Comparison of ENCODE assay signal across 9 mouse cellular contexts in the genomic region with DNA sequence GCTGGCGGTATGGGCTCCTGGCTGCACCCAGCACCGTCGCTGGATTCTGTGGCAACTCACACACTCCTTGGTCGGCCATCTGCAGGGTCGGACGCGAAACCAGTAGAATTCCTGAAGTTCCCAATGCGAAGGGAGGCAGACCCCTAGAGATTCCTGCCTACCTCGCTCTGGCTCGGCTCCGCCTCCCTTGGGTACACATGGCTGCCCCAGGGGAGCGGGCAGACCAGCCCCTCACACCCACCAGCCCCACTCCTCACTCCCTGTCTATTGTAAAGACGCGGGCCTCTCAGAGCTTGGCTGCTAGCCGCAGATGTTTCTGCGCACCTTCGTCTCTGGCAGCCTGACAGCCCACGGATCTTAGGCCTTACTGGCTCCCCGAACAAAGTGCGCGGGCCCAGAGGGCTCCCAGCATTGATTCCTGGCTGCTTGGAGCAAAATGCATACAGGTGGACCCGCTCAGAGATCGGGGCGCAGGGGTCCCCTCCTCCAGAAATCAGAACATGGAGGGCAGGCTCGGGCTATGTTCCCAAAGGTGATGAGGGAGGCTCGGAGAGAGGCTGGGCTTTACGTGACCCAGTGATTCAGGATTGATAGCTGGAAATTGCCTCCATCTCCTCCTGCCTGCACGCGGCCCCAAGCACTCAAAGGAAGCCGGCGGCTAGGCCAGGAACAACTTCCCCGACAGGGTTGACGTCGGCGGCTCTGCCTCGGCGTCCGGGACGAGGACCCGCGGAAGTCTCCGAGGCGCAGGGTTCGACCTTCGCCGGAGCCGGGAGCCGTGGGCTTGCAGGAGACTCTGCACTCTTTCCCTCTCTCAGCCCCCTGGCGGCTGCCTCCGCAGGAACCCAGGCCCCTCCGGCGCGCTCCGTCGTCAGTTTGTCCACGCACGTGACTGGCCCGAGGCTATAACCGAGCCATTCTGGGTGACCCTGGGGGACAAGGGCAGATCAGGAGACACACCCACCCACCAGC. TPM values are rescaled to one million over a fixed set of nuclear protein-coding genes. Genes with fewer than 3 reads are reported as not detected.
DNase-seq lines count a peak whose midpoint lies in the region; ATAC-seq and TF ChIP-seq lines count a peak whose summit lies in the region.
"Had no signal": no experiment of that assay in that cellular context is flagged by ENCODE, and none has a peak within 500 bp of the region (broad histone marks: within the 10 kb centered on the region; RNA-seq: fewer than 3 reads in every experiment).

No protein-coding gene starts in this region.

- H3K4me2 ChIP-seq in kidney, embryonic 16.5 days (replicated peaks; ENCODE audit: low read depth, low read length), result peak overlapping the region; percentile 44
- H3K4me2 ChIP-seq in embryonic facial prominence, embryonic 12.5 days (replicated peaks), result peak overlapping the region; percentile 48
- peak overlapping the region; percentile 28 for H3K4me2 ChIP-seq in neural tube, embryonic 11.5 days (ENCODE audit: low read depth)

- ATAC-seq in kidney, embryonic 16.5 days (ENCODE audit: low FRiP score, low TSS enrichment), result 0 out of 2 replicates have a peak, but pooled peaks have one; percentile 24
- no peak for ATAC-seq in embryonic facial prominence, embryonic 12.5 days (ENCODE audit: insufficient number of reproducible peaks, insufficient read depth, low FRiP score, low TSS enrichment)
- ATAC-seq in neural tube, embryonic 11.5 days (ENCODE audit: insufficient read depth, low FRiP score, low TSS enrichment), result no peak
- ATAC-seq in megakaryocyte-erythroid progenitor cell, adult 5-6 weeks (replicated peaks; ENCODE audit: low FRiP score, low TSS enrichment, poor library complexity, severe bottlenecking), result no peak; the same call in 1 of the 2 replicates

- no peak for TF ChIP-seq CTCF in kidney, adult 2 months (conservative IDR thresholded peaks at IDR 0.05; ENCODE audit: insufficient read depth, insufficient read length, low read depth, low read length)

- H3K9ac ChIP-seq in kidney, embryonic 16.5 days (replicated peaks; ENCODE audit: low read length), result 0 out of 2 replicates have a peak overlapping the region, but pooled peaks have one; percentile 9
- H3K9ac ChIP-seq in embryonic facial prominence, embryonic 12.5 days, result peak overlapping the region; percentile 3; the same call in 1 of the 2 replicates
- H3K9ac ChIP-seq in neural tube, embryonic 11.5 days (ENCODE audit: low read length), result no peak overlapping the region

- H3K36me3 ChIP-seq in kidney, embryonic 16.5 days (ENCODE audit: insufficient read depth, low read length), result no peaks in the 10 kb centered on the region
- H3K36me3 ChIP-seq in kidney, adult 2 months (ENCODE audit: control insufficient read depth, insufficient read depth, low read length), result no peaks in the 10 kb centered on the region
- H3K36me3 ChIP-seq in embryonic facial prominence, embryonic 12.5 days, result no peaks in the 10 kb centered on the region
- no peaks in the 10 kb centered on the region for H3K36me3 ChIP-seq in neural tube, embryonic 11.5 days (ENCODE audit: control insufficient read depth, insufficient read depth, low read length)

- 2% methylated on average over 59 of the region's 59 CpGs for WGBS in kidney, embryonic 16.5 days
- 8% methylated on average over 59 of the region's 59 CpGs for WGBS in kidney, adult 2 months
- WGBS in embryonic facial prominence, embryonic 12.5 days, result 1% methylated on average over 59 of the region's 59 CpGs
- 2% methylated on average over 53 of the region's 59 CpGs for WGBS in neural tube, embryonic 11.5 days

- H3K4me1 ChIP-seq in kidney, embryonic 16.5 days (ENCODE audit: insufficient read depth, low read length), result peaks cover 38% of the 10 kb centered on the region
- no peaks in the 10 kb centered on the region for H3K4me1 ChIP-seq in kidney, adult 2 months (ENCODE audit: control insufficient read depth, insufficient read depth, low read length)
- H3K4me1 ChIP-seq in embryonic facial prominence, embryonic 12.5 days, result peaks cover 26% of the 10 kb centered on the region
- H3K4me1 ChIP-seq in neural tube, embryonic 11.5 days (ENCODE audit: control insufficient read depth, insufficient read depth, low read length), result peaks cover 12% of the 10 kb centered on the region

- no peak overlapping the region for H3K27ac ChIP-seq in kidney, embryonic 16.5 days (ENCODE audit: low read length)
- H3K27ac ChIP-seq in kidney, adult 2 months (ENCODE audit: insufficient read depth, low read depth, low read length), result no peak overlapping the region
- no peak overlapping the region for H3K27ac ChIP-seq in embryonic facial prominence, embryonic 12.5 days
- H3K27ac ChIP-seq in neural tube, embryonic 11.5 days (ENCODE audit: low read depth, low read length), result no peak overlapping the region
- H3K27ac ChIP-seq: macrophage had no signal

- H3K27me3 ChIP-seq in kidney, embryonic 16.5 days (ENCODE audit: insufficient read depth, low read length), result peaks cover 81% of the 10 kb centered on the region
- no peaks in the 10 kb centered on the region; the same call in 1 of the 2 replicates for H3K27me3 ChIP-seq in kidney, adult 2 months (replicated peaks; ENCODE audit: control insufficient read depth, insufficient read depth, low read length)
- H3K27me3 ChIP-seq in embryonic facial prominence, embryonic 12.5 days, result peaks cover 79% of the 10 kb centered on the region
- peaks cover 76% of the 10 kb centered on the region for H3K27me3 ChIP-seq in neural tube, embryonic 11.5 days (ENCODE audit: control insufficient read depth, insufficient read depth, low read length)

- H3K9me3 ChIP-seq in kidney, embryonic 16.5 days (ENCODE audit: low read length), result no peaks in the 10 kb centered on the region
- H3K9me3 ChIP-seq in embryonic facial prominence, embryonic 12.5 days, result no peaks in the 10 kb centered on the region
- H3K9me3 ChIP-seq in neural tube, embryonic 11.5 days (ENCODE audit: control insufficient read depth, low read length), result no peaks in the 10 kb centered on the region

- DNase-seq in kidney, adult 2 months, result no peak
- DNase-seq in induced T-regulatory cell, adult 2 months (ENCODE audit: low read depth), result peak; percentile 39
- DNase-seq in neural tube, embryonic 11.5 days (ENCODE audit: low spot score), result peak; percentile 63
- DNase-seq in right cerebral cortex, postnatal 36 days (ENCODE audit: low spot score in 2 of 2), result no peak
- no peak for DNase-seq in adrenal gland, adult 18-20 months (ENCODE audit: low spot score in 2 of 2)

- TF ChIP-seq POLR2A in kidney, adult 2 months (IDR thresholded peaks at IDR 0.05; ENCODE audit: low read depth, low read length), result no peak

- peak overlapping the region; percentile 36 for H3K4me3 ChIP-seq in kidney, embryonic 16.5 days (ENCODE audit: low read length)
- H3K4me3 ChIP-seq in kidney, adult 2 months (ENCODE audit: insufficient read depth, low read depth, low read length), result no peak overlapping the region
- H3K4me3 ChIP-seq in embryonic facial prominence, embryonic 12.5 days, result peak overlapping the region; percentile 25
- H3K4me3 ChIP-seq in neural tube, embryonic 11.5 days (ENCODE audit: low read depth, low read length), result 0 out of 2 replicates have a peak overlapping the region, but pooled peaks have one; percentile 8

RNA-seq across cellular contexts. Expression of gene Tbx1, which starts 0.9 kb away (rescaled TPM):
- 0.26 and 0.32 TPM in 2 replicates for polyA plus RNA-seq in kidney, embryonic 16.5 days (2015; fragmentation: Nextera tagmentation; extraction: Ambion mirVana)
- polyA plus RNA-seq in kidney, adult 2 months (2012; rRNA removed), result 0.15 and 1.7 TPM in 2 replicates
- polyA plus RNA-seq in embryonic facial prominence, embryonic 12.5 days (2016; fragmentation: Nextera tagmentation; extraction: Ambion mirVana), result 19.6 and 21.9 TPM in 2 replicates
- polyA plus RNA-seq in neural tube, embryonic 11.5 days (2014; fragmentation: Nextera tagmentation; extraction: Ambion mirVana), result 3.8 and 5.3 TPM in 2 replicates
- total RNA-seq in megakaryocyte-erythroid progenitor cell, adult 5-6 weeks (2014; fragmentation: Nextera tagmentation), result not detected in 2 replicates
- not detected in 2 replicates for total RNA-seq in megakaryocyte-erythroid progenitor cell, adult 5-6 weeks (2017)
- total RNA-seq in adrenal gland, adult 18-20 months (2021), result under 1 TPM in 1 of 2 experiments, not detected in 1; 0.22 TPM
- polyA plus RNA-seq: macrophage had no signal

RNA-seq across cellular contexts. Expression of gene Gp1bb, which starts 30.9 kb away (rescaled TPM):
- 0.96 and 1.3 TPM in 2 replicates for polyA plus RNA-seq in kidney, embryonic 16.5 days (2015; fragmentation: Nextera tagmentation; extraction: Ambion mirVana)
- 0.34 and 0.69 TPM in 2 replicates for polyA plus RNA-seq in kidney, adult 2 months (2012; rRNA removed)
- 4.3 and 4.7 TPM in 2 replicates for polyA plus RNA-seq in embryonic facial prominence, embryonic 12.5 days (2016; fragmentation: Nextera tagmentation; extraction: Ambion mirVana)
- 9.5 and 11.4 TPM in 2 replicates for polyA plus RNA-seq in neural tube, embryonic 11.5 days (2014; fragmentation: Nextera tagmentation; extraction: Ambion mirVana)
- total RNA-seq in megakaryocyte-erythroid progenitor cell, adult 5-6 weeks (2014; fragmentation: Nextera tagmentation), result 0.72 and 0.87 TPM in 2 replicates
- total RNA-seq in megakaryocyte-erythroid progenitor cell, adult 5-6 weeks (2017), result 1.6 and 3.4 TPM in 2 replicates
- total RNA-seq in adrenal gland, adult 18-20 months (2021), result not detected

RNA-seq across cellular contexts. Expression of gene Gm49601, which starts 34.9 kb away (rescaled TPM):
- polyA plus RNA-seq in kidney, embryonic 16.5 days (2015; fragmentation: Nextera tagmentation; extraction: Ambion mirVana), result 2.1 and 2.6 TPM in 2 replicates
- 1.1 and 1.4 TPM in 2 replicates for polyA plus RNA-seq in kidney, adult 2 months (2012; rRNA removed)
- polyA plus RNA-seq in embryonic facial prominence, embryonic 12.5 days (2016; fragmentation: Nextera tagmentation; extraction: Ambion mirVana), result 8.1 and 10.4 TPM in 2 replicates
- 3.6 and 3.8 TPM in 2 replicates for polyA plus RNA-seq in neural tube, embryonic 11.5 days (2014; fragmentation: Nextera tagmentation; extraction: Ambion mirVana)
- not detected in 2 replicates for total RNA-seq in megakaryocyte-erythroid progenitor cell, adult 5-6 weeks (2014; fragmentation: Nextera tagmentation)
- 0.80 TPM in 1 of 2 replicates, not detected in the other for total RNA-seq in megakaryocyte-erythroid progenitor cell, adult 5-6 weeks (2017)
- 1 to 10 TPM; 1.4 to 5.1 TPM for total RNA-seq in adrenal gland, adult 18-20 months (2021)
- polyA plus RNA-seq: macrophage had no signal

RNA-seq across cellular contexts. Expression of gene Sept5, which starts 38.4 kb away (rescaled TPM):
- polyA plus RNA-seq in kidney, embryonic 16.5 days (2015; fragmentation: Nextera tagmentation; extraction: Ambion mirVana), result 17.9 and 21.4 TPM in 2 replicates
- 3.1 and 3.8 TPM in 2 replicates for polyA plus RNA-seq in kidney, adult 2 months (2012; rRNA removed)
- polyA plus RNA-seq in embryonic facial prominence, embryonic 12.5 days (2016; fragmentation: Nextera tagmentation; extraction: Ambion mirVana), result 45.5 and 47.2 TPM in 2 replicates
- polyA plus RNA-seq in neural tube, embryonic 11.5 days (2014; fragmentation: Nextera tagmentation; extraction: Ambion mirVana), result 68.6 and 79.8 TPM in 2 replicates
- 0.64 TPM in 1 of 2 replicates, not detected in the other for total RNA-seq in megakaryocyte-erythroid progenitor cell, adult 5-6 weeks (2014; fragmentation: Nextera tagmentation)
- total RNA-seq in megakaryocyte-erythroid progenitor cell, adult 5-6 weeks (2017), result 0.09 TPM in 1 of 2 replicates, not detected in the other
- 10 to 100 TPM in 1 of 2 experiments, 1 to 10 TPM in 1; 7.9 to 10.7 TPM for total RNA-seq in adrenal gland, adult 18-20 months (2021)

Comparison
In these comparisons a context has a peak if more than half of its experiments do, and no peak if none do; other contexts are left out.
1. DNase-seq: peak in induced T-regulatory cell, adult 2 months (single experiment) and neural tube, embryonic 11.5 days (single experiment); none in kidney, adult 2 months (single experiment), right cerebral cortex, postnatal 36 days (0 of 2) and adrenal gland, adult 18-20 months (0 of 2).
2. Peak in every context shown above with its lines, with median percentiles within 50 percentile points of each other: H3K4me2 ChIP-seq.